Mouse (Mus musculus): ENCODE data around the gene Phactr2.

DNA sequence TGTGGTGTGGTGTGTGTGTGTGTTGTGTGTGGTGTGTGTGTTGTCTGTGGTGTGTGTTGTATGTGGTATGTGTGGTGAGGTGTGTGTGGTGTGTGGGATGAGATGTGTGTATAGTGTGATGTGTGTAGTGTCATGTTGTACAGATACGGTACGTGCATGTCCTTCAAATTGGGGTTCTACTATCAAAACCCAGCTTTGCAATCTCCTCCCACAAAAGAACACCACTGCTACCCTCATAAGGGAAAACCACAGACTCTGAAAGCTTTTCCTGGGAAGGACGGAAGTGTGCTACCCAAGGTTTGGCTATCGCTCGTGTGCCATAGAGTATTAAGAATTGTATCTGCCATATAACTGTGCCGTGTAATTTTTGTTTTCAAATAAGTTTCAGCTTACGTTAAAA is 45.7 kb downstream of the Phactr2 start:
- no peak for TF ChIP-seq POLR2A (IDR thresholded peaks at IDR 0.05; ENCODE audit: low read depth, low read length)
- no peak for TF ChIP-seq CTCF (IDR thresholded peaks at IDR 0.05; ENCODE audit: extremely low read depth, insufficient read depth, insufficient read length, insufficient replicate concordance)
